ENCODE assay signal across 24 mouse cellular contexts in genomic region chr13:90796809-90797208, GRCm38 (mm10).
A peak's percentile ranks its signal among the peaks of the same experiment; 100 is the strongest.
DNase-seq lines count a peak whose midpoint lies in the region; ATAC-seq and TF ChIP-seq lines count a peak whose summit lies in the region.
"Had no signal": no experiment of that assay in that cellular context is flagged by ENCODE, and none has a peak within 500 bp of the region (broad histone marks: within the 10 kb centered on the region; RNA-seq: fewer than 3 reads in every experiment).

No protein-coding gene starts in this region.

- no peak for TF ChIP-seq POLR2A in embryonic fibroblast, embryonic 13.5 days (IDR thresholded peaks at IDR 0.05; ENCODE audit: low read depth, low read length)
- TF ChIP-seq POLR2A in myocyte (IDR thresholded peaks at IDR 0.05; ENCODE audit: insufficient read length, low read depth), result no peak

- no peaks in the 10 kb centered on the region for H3K27me3 ChIP-seq in liver, embryonic 11.5 days (replicated peaks; ENCODE audit: control insufficient read depth, insufficient read depth, low read length)
- H3K27me3 ChIP-seq in myocyte (ENCODE audit: control insufficient read depth, insufficient read depth, insufficient read length), result no peaks in the 10 kb centered on the region
- H3K27me3 ChIP-seq: forebrain, embryonic 15.5 days; heart, embryonic 15.5 days had no signal

- no peak overlapping the region for H3K9ac ChIP-seq in liver, embryonic 11.5 days (ENCODE audit: low read depth, low read length)
- H3K9ac ChIP-seq: forebrain, embryonic 15.5 days; heart, embryonic 15.5 days; hindbrain, embryonic 14.5 days had no signal

- H3K4me2 ChIP-seq in liver, embryonic 11.5 days, result no peak overlapping the region
- peak overlapping the region; percentile 52 for H3K4me2 ChIP-seq in myocyte (ENCODE audit: low read depth)
- H3K4me2 ChIP-seq: forebrain, embryonic 15.5 days; heart, embryonic 11.5 days; heart, embryonic 15.5 days; hindbrain, embryonic 14.5 days had no signal

- no peaks in the 10 kb centered on the region for H3K36me3 ChIP-seq in liver, embryonic 11.5 days (ENCODE audit: control insufficient read depth, insufficient read depth, low read length)
- H3K36me3 ChIP-seq in myocyte (ENCODE audit: control insufficient read depth, insufficient read depth), result no peaks in the 10 kb centered on the region
- H3K36me3 ChIP-seq: embryonic facial prominence, embryonic 10.5 days; forebrain, embryonic 15.5 days; G1E; heart, embryonic 15.5 days; hindbrain, embryonic 10.5 days had no signal

- H3ac ChIP-seq in myocyte (ENCODE audit: control insufficient read depth, insufficient read length), result no peak overlapping the region

- TF ChIP-seq CTCF in embryonic fibroblast, embryonic 13.5 days (IDR thresholded peaks at IDR 0.05; ENCODE audit: borderline replicate concordance, insufficient read depth, low read length), result no peak

- H3K27ac ChIP-seq in liver, embryonic 11.5 days (ENCODE audit: low read depth, low read length), result no peak overlapping the region
- peak overlapping the region; percentile 100 for H3K27ac ChIP-seq in embryonic fibroblast, embryonic 13.5 days (ENCODE audit: insufficient read depth, low read length)
- H3K27ac ChIP-seq: forebrain, embryonic 15.5 days; heart, adult 2 months; heart, embryonic 15.5 days; hindbrain, embryonic 10.5 days; hindbrain, embryonic 14.5 days had no signal

- no peaks in the 10 kb centered on the region for H3K4me1 ChIP-seq in liver, embryonic 11.5 days (replicated peaks; ENCODE audit: control insufficient read depth, insufficient read depth, low read length)
- peaks cover 20% of the 10 kb centered on the region for H3K4me1 ChIP-seq in embryonic fibroblast, embryonic 13.5 days (ENCODE audit: control insufficient read depth, insufficient read depth, low read length)
- H3K4me1 ChIP-seq: forebrain, embryonic 15.5 days; heart, embryonic 15.5 days; hindbrain, embryonic 10.5 days had no signal

- no peak for DNase-seq in liver, embryonic 11.5 days (ENCODE audit: low spot score)
- no peak for DNase-seq in liver
- DNase-seq in 3T3-L1 (ENCODE audit: low read depth, low spot score), result peak; percentile 75
- DNase-seq in adipocyte (ENCODE audit: low spot score), result no peak
- no peak for DNase-seq in layer of hippocampus, postnatal 36 days
- DNase-seq: adrenal gland, postnatal 25 days; cerebellum, adult 18-20 months; cerebellum, adult 9-11 months; cerebellum, postnatal 36 days; gastrocnemius, postnatal 10 days; heart, adult 2 months; heart, postnatal 14 days had no signal

- WGBS in liver, embryonic 11.5 days, result 83% methylated on average over 4 of the region's 4 CpGs

- H3K79me2 ChIP-seq in myocyte (ENCODE audit: control insufficient read depth, insufficient read depth), result no peaks in the 10 kb centered on the region

- no peaks in the 10 kb centered on the region for H3K9me3 ChIP-seq in liver, embryonic 11.5 days (ENCODE audit: control insufficient read depth, low read length)
- H3K9me3 ChIP-seq: embryonic facial prominence, embryonic 10.5 days; forebrain, embryonic 15.5 days; G1E; heart, embryonic 15.5 days; hindbrain, embryonic 10.5 days had no signal

- H3K4me3 ChIP-seq in liver, embryonic 11.5 days (ENCODE audit: low read depth, low read length), result no peak overlapping the region
- H3K4me3 ChIP-seq in embryonic fibroblast, embryonic 13.5 days (ENCODE audit: insufficient read depth, low read length), result no peak overlapping the region
- no peak overlapping the region for H3K4me3 ChIP-seq in myocyte
- H3K4me3 ChIP-seq: embryonic facial prominence, embryonic 10.5 days; erythroblast, embryonic 14.5 days; forebrain, embryonic 15.5 days; heart, adult 2 months; heart, embryonic 15.5 days; hindbrain, embryonic 10.5 days had no signal

- 0 out of 2 replicates have a peak, but pooled peaks have one; percentile 15 for ATAC-seq in liver, embryonic 11.5 days (replicated peaks; ENCODE audit: low FRiP score)
- ATAC-seq in megakaryocyte-erythroid progenitor cell, adult 5-6 weeks (replicated peaks; ENCODE audit: low FRiP score, low TSS enrichment, poor library complexity, severe bottlenecking), result no peak
- ATAC-seq: activated CD4-positive, CD25-positive, alpha-beta regulatory T cell, adult 4 months; forebrain, embryonic 15.5 days had no signal

TF ChIP-seq in myocyte, 11 proteins besides CTCF, POLR2A, EP300 and RAD21:
- TF ChIP-seq TCF3 (IDR thresholded peaks at IDR 0.05; ENCODE audit: insufficient read length, low read depth), result no peak
- TF ChIP-seq E2F4 (IDR thresholded peaks at IDR 0.05; ENCODE audit: insufficient read depth), result no peak
- TF ChIP-seq CEBPB (IDR thresholded peaks at IDR 0.05; ENCODE audit: insufficient read depth, poor library complexity, severe bottlenecking), result no peak
- TF ChIP-seq MYOD1 (IDR thresholded peaks at IDR 0.05; ENCODE audit: control insufficient read depth in 1 of 3, insufficient read length in 2 of 3, low read depth in 2 of 3), result no peak
- TF ChIP-seq MYOG (IDR thresholded peaks at IDR 0.05; ENCODE audit: control insufficient read depth in 1 of 3, insufficient read depth in 1 of 3, insufficient read length in 2 of 3, low read depth in 2 of 3), result no peak
- no peak for TF ChIP-seq USF1 (IDR thresholded peaks at IDR 0.05; ENCODE audit: low read depth)
- no peak for TF ChIP-seq POLR2AphosphoS2 (IDR thresholded peaks at IDR 0.05; ENCODE audit: insufficient read length, low read depth)
- no peak for TF ChIP-seq SRF (IDR thresholded peaks at IDR 0.05; ENCODE audit: control insufficient read depth, insufficient read length, low read depth)
TF ChIP-seq in myocyte: peak in this region for 0.
